Mouse (Mus musculus): ENCODE measurements at regions not wholly inside any gene's neighbourhood (a gene's known extent, or its start where the extent isn't known, plus 50 kb on each side); places are given as distances from the start of the nearest gene placed in this dataset.
A peak's percentile ranks its signal among the peaks of the same experiment; 100 is the strongest.
"Not testable (repeated sequence)": the region's sequence is repeated elsewhere in the genome, so short reads cannot be mapped to it uniquely, and the experiment has no call there.

- DNase-seq (ENCODE audit: low read depth in 2 of 2, low spot score in 2 of 2): not testable (repeated sequence)
Measured at GRCm38 (mm10) chr13:50906431-50906830, 194.2 kb upstream of the Spin1 start.

DNA sequence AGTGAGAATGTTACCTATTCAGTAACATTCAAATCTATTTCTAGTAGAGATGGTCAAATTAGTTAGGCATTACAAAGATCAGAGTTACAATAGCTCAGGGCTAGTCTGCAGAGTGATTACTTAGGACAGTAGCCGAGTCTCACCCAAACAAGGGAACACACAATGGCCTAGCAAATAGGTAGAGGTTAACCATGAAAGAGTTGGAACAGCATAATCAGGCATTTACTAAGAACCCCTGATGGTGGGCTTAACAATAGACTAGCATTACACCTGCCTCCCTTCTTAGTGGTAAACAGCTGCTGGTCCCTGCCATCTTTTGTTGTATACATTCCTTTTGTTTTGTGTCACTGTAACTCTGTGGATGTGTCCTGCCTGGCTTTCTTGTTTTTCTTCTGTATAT, 193.8 kb upstream of the Spin1 start:
- no peak for DNase-seq (ENCODE audit: low read depth in 2 of 2, low spot score in 2 of 2)

GRCm38 (mm10) chr13:50912776-50913175, 187.9 kb upstream of the Spin1 start:
- not testable (repeated sequence) for DNase-seq (ENCODE audit: low read depth in 2 of 2, low spot score in 2 of 2)

DNA sequence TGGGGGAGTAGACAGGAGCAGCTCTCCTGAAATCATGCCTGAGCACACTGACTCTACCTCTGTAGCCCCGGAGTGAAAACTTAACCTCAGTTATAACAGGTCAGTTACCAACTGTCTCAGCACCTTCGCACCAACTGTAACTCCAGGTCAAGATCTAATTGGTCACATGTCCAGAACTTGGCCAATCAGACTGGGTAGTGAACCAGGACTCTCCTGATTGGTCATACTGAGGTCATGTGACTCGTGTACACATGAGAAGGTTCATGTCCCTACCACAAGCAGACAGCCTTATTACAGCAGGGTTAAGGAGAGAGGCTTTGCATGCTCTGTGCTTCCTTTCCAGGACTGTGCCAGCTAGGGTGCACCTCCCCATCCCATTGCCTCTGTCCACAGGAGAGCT, 166.7 kb upstream of the Spin1 start:
- not testable (repeated sequence) for DNase-seq (ENCODE audit: low read depth in 2 of 2, low spot score in 2 of 2)

DNA sequence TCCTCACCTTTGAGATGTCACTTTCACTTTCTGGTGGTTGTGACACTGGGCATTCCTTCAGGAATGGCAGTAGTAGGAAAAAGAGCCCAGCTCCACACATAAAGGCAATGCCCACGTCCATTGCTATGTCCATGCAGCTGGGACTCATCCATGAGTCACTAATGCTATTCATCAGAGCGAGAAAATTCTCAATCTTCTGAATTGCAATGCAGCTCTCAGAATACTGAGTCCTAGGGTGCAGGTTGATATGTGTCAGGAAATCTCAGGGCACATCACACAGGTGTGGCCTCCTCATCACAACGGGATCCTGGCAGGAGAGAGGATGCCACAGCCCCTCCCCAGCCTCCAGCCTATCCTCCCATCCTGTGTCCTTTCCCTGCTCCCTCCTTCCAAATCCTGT, 158.1 kb upstream of the Spin1 start:
- no peak for DNase-seq (ENCODE audit: low read depth in 2 of 2, low spot score in 2 of 2)

DNA sequence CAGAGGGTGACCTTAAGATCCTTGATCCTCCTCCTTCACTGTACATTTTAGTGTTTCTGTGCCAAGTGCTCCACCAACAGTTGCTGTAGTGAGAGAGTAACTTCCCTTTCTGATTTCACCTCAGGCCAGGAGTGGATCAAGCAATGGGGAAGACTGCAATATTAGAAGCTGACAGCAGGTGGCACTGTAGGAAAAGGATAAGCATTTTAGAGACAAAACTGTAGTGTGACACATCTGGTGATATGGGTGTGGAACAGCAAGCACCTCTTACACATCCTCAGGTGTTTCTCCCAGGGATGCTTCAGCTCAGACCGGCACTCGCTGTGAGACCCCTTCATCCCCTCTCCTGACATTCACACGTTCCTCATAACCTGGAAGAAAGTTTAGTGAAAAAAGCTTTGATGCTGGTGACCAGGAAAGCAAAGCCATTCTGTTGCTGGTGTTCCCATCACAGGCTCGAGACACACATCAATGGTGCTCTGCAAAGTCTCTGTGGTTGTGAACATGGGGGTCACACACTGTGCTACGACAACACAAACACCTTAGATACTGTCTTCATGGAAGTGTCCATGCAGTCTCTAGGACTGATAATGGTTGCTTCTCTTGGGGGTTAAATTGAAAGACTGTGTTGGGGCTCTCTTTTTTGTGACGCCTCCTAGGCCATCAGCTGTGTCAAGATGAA, 151.0 kb upstream of the Spin1 start:
- peak; percentile 61 to 70 for DNase-seq (ENCODE audit: low read depth in 2 of 2, low spot score in 2 of 2)

GRCm38 (mm10) chr13:50954671-50955070, 146.0 kb upstream of the Spin1 start:
- no peak for DNase-seq (ENCODE audit: low read depth in 2 of 2, low spot score in 2 of 2)

GRCm38 (mm10) chr13:50958051-50958883, 142.4 kb upstream of the Spin1 start:
- DNase-seq (ENCODE audit: low read depth in 2 of 2, low spot score in 2 of 2): no peak

- DNase-seq (ENCODE audit: low read depth in 2 of 2, low spot score in 2 of 2): no peak
Measured at GRCm38 (mm10) chr13:50960909-50961308, 139.8 kb upstream of the Spin1 start.

GRCm38 (mm10) chr13:50964070-50964469, 136.6 kb upstream of the Spin1 start:
- DNase-seq (ENCODE audit: low read depth in 2 of 2, low spot score in 2 of 2): no peak

DNA sequence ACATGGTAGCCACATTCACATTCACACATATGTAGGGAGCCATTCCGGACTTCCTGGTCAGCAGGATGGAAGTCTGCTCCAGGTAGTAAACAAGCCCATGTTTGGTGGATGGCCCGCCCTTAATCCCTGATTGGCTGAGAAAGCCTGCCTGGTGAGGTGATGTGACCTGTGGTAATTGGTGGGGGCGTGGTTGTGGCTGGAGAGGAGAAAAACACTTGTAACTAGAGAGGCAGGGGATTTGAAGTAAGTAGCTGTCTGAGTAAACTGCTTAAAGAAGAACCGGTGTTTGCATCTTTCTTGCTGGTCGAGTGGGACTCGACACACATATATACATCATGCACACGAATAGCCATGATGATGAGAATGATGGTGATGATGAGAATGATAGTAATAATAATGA, 135.6 kb upstream of the Spin1 start:
- not testable (repeated sequence) for DNase-seq (ENCODE audit: low read depth in 2 of 2, low spot score in 2 of 2)

DNA sequence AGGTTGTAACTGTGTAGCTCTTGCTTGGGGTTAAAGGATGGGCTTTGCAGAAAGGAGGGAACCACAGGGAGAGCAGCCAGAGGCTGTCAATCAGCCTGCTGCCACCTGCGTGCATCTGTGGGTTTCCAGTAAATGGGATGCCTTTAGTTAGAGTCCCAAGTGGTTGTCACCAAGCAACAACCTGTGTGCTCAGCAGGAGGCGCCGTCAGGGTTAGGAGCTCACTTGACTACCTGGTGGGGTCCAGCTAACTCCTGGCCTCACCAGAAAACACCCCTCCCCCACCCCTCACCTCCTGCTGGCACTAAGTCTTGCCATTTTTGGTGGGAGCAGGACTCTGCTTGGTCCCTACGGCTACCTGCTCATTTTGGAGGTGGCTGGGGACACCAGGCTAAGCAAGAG, 135.0 kb upstream of the Spin1 start:
- DNase-seq (ENCODE audit: low read depth in 2 of 2, low spot score in 2 of 2): no peak

GRCm38 (mm10) chr13:50966826-50967225, 133.9 kb upstream of the Spin1 start:
- no peak for DNase-seq (ENCODE audit: low read depth in 2 of 2, low spot score in 2 of 2)

DNA sequence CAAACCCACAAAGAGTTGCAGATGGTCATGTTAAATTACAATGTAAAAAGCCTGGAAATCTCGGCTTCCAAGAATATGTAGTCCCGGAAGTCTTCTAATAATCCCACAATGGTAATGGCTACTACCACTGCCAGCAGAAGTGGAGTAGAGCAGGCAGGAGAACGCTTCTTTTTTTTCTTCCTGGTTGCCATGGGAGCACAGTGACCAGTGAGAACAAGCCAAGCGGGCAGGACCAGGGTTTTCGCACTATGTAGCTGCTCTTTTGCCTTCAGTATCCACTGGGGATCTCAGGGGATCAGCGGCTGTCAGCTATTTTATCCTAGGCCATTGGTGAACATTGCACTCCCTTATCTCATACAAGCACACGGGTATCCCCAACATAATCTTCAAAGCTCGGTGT, 127.3 kb upstream of the Spin1 start:
- DNase-seq (ENCODE audit: low read depth in 2 of 2, low spot score in 2 of 2): no peak

DNA sequence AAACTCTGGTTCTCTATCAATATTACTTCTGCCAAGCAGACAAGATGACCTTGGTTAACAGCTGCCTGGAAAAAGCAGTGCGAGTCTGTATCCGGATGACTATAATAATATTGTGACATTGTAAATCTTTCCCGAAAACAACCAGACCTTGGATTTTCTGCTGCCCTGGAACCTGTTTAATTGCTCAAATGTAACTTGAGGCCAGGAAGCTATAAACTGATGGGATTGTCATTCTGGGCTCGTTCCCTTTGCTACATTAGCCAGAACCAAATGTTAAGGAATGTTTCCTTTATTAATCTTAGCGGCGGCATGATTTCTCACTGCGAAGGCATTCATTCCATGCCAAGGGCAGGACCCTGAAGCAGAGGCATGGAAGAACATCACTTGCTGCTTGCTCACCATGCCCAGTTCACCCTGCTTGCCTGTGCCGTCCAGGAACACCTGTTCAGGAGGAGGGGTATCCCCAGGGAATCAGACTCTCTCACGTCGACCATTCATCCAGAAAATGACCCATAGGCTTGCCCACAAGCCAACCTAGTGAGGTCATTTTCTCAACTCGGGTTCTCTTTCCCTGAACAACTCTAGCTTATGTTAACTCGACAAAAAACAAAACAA, 125.3 kb upstream of the Spin1 start:
- DNase-seq (ENCODE audit: low read depth in 2 of 2, low spot score in 2 of 2): no peak

DNA sequence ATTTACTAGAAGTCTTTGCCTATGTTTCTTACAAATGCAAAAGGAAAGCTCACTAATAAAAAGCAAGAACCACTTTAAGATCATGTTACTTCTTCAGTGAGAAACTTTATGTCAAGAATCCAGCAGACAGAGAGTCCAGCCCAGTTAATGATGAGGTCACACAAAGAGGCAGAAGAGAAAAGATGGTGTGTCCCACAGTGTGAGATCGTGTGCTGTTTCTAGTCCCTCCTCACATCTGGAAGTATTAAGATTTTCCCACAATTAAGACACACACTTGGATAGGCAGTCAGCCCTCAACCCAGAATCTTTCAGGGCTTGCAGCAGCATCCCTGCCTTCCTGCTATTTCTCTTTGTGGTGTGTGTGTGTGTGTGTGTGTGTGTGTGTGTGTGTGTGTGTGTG, 118.7 kb upstream of the Spin1 start:
- DNase-seq (ENCODE audit: low read depth in 2 of 2, low spot score in 2 of 2): no peak

- no peak for DNase-seq (ENCODE audit: low read depth in 2 of 2, low spot score in 2 of 2)
Measured at GRCm38 (mm10) chr13:50982990-50983389, 117.7 kb upstream of the Spin1 start.

DNA sequence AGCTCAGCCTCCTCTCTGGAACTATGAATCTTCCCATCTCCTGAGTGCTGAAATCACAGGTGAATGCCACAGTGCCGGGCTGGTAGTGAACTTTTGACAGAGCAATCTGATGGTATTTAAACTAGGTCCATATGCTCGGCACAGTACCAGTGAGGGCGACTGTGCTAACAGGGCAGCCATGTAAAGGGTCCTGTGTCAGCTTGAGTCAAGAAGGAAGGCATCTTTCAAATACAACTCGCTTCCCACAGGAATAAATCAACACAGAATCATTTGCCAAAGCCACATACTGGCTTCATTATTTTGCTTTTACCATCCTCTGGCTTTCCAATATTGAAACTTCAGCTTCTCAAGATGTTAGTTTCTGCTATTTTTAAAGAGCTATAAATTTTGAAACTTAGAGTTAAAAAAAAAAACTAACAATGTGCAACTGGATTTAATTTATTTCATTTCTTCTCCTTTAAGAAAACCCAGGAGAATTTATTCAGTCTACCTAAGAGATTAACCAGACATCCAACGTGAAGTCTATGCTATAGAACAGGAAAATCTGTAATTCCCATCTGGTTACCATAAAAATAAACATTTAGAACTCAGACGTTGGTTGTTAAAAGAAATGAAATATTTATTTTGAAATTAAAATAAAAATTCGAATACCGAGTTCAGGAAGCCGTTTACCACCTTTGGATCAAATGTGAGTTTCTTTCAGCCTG, 108.8 kb upstream of the Spin1 start:
- no peak for DNase-seq (ENCODE audit: low read depth in 2 of 2, low spot score in 2 of 2)

GRCm38 (mm10) chr13:50999738-51000137, 100.9 kb upstream of the Spin1 start:
- DNase-seq (ENCODE audit: low read depth in 2 of 2, low spot score in 2 of 2): no peak

GRCm38 (mm10) chr13:51004827-51005226, 95.9 kb upstream of the Spin1 start:
- DNase-seq (ENCODE audit: low read depth in 2 of 2, low spot score in 2 of 2): no peak

- DNase-seq (ENCODE audit: low read depth in 2 of 2, low spot score in 2 of 2): no peak
Measured at GRCm38 (mm10) chr13:51010736-51011135, 89.9 kb upstream of the Spin1 start.

DNA sequence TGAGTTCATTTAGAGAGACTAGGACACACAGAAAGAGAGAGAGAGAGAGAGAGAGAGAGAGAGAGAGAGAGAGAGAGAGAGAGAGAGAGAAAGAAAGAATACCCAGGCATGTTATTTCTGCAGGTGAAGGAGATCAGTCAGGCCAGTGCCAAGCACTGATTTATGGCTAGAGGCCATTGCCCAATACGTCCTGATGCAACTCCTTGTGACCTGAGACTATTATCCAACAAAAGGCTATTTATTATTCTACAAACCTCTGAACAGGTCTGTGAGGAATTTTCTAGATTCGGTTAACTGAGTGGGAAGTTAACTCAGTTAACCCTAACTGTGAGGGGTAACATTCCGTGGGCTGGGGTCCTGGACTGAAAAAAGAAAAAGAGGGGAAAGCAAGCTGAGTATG, 84.5 kb upstream of the Spin1 start:
- DNase-seq (ENCODE audit: low read depth in 2 of 2, low spot score in 2 of 2): no peak
